Mouse (Mus musculus) thymus, adult 2 months (tissue): Measurements from ENCODE around the gene C1qtnf6. TPM values are rescaled to one million over a fixed set of nuclear protein-coding genes. Genes with fewer than 3 reads are reported as not detected.

Source experiments
- DNase-seq: peaks from one replicate; pipeline ENCODE4 v3.0.0; 2021
- H3K27ac ChIP-seq: fragments of 200-500 bp; 2 replicates; pipeline ENCODE4 v1.5.1; 2012; ENCODE audit warnings: low read length, control low read depth; ENCODE audit not compliant: control insufficient read depth, insufficient read depth
- H3K27me3 ChIP-seq: fragments of 200-500 bp; 2 replicates; pipeline ENCODE4 v1.6.1; 2012; ENCODE audit warnings: mild to moderate bottlenecking, low read length, moderate library complexity, mixed read lengths; ENCODE audit not compliant: control insufficient read depth, insufficient read depth
- H3K36me3 ChIP-seq: fragments of 200-500 bp; 2 replicates; pipeline ENCODE4 v1.6.1; 2012; ENCODE audit warnings: mild to moderate bottlenecking, low read length, moderate library complexity; ENCODE audit not compliant: control insufficient read depth, insufficient read depth
- H3K4me1 ChIP-seq: fragments of 200-500 bp; replicated peaks from 2 replicates; pipeline ENCODE4 v1.6.1; 2012; ENCODE audit warnings: low read length; ENCODE audit not compliant: control insufficient read depth, insufficient read depth
- H3K4me3 ChIP-seq: fragments of 200-500 bp; 2 replicates; pipeline ENCODE4 v1.5.1; 2012; ENCODE audit warnings: mild to moderate bottlenecking, low read length, control low read depth, moderate library complexity; ENCODE audit not compliant: control insufficient read depth, insufficient read depth
- CTCF ChIP-seq: fragments of 200-500 bp; IDR thresholded peaks from 2 replicates; pipeline ENCODE4 v1.5.1; 2012; ENCODE audit warnings: mild to moderate bottlenecking, control low read depth, low read length, moderate library complexity, borderline replicate concordance; ENCODE audit not compliant: control insufficient read depth, poor library complexity, insufficient read depth; ENCODE audit errors: extremely low read depth
- POLR2A ChIP-seq: fragments of 200-500 bp; IDR thresholded peaks from 2 replicates; pipeline ENCODE4 v1.6.1; 2012; ENCODE audit warnings: mild to moderate bottlenecking, low read length, control low read depth, moderate library complexity; ENCODE audit not compliant: control insufficient read depth, poor library complexity, insufficient read depth; ENCODE audit errors: extremely low read depth
- WGBS: fragments of 180-500 bp; shearing (Covaris S2); methylation state at CpG from one replicate; pipeline ENCODE4 v1.1.7; 2018; 5-methylcytosine and 5-hydroxymethylcytosine counted together
- polyA plus RNA-seq: library from polyadenylated mRNA; depleted of rRNA; stranded (reverse); fragments of >200 nt; gene quantifications from 2 replicates; pipeline ENCODE4 v1.2.3, GENCODE M21; 2012

The C1qtnf6 gene
- polyA plus RNA-seq, 1 experiment: 12.5 TPM

DNA sequence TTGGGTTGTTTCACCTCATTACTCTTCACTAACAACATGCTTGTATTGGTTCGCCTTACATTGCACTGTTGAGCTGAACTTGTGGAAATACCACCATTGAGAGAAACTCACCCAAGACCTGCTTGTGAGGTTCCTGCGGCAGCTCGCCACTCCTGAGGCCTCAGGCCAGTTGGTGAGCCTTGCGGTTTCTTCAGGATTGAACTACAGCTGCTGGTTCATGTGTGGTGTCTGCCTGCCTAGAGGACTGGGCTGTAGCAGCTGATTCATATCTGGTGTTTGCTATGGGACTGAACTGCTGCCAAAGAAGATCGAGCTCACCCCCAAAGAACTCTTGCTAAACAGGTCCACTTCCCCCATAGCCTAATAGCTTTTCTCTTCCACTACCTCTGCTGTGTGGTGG lies 26.4 kb downstream of the C1qtnf6 start:
- no peak for DNase-seq
- WGBS: 96% methylated on average over 5 of the region's 5 CpGs
- H3K36me3 ChIP-seq: no peaks in the 10 kb centered on the region
- no peak overlapping the region for H3K4me3 ChIP-seq
- no peaks in the 10 kb centered on the region for H3K27me3 ChIP-seq
- TF ChIP-seq POLR2A: no peak
- no peak for TF ChIP-seq CTCF
- H3K4me1 ChIP-seq: peaks cover 6% of the 10 kb centered on the region
- H3K27ac ChIP-seq: no peak overlapping the region

DNA sequence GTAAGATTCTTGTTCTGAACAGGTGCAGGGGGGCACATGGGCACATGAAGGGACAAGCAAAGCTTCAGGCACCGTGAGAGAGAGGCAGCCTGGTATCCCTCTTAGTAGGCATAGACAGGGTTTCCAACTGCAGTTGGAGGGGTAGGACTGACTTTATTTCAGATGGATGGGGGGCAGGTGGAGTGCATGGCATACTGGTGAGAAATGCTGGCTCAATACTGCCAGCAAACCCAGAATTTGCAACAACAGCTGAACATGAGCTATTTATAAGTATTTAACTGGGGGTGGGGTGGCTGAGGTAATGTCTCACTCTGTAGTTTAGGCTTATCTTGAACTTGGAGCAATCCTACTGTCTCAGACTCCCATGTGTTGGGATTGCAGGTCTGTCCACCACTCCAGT lies 27.2 kb downstream of the C1qtnf6 start:
- DNase-seq: no peak
- no peaks in the 10 kb centered on the region for H3K27me3 ChIP-seq
- no peak for TF ChIP-seq POLR2A
- no peak for TF ChIP-seq CTCF
- WGBS: 82% methylated on average over 1 of the region's 1 CpGs
- no peak overlapping the region for H3K27ac ChIP-seq
- no peaks in the 10 kb centered on the region for H3K36me3 ChIP-seq
- H3K4me3 ChIP-seq: no peak overlapping the region
- 0 out of 2 replicates have a peak, but pooled peaks cover 3% of the 10 kb centered on the region for H3K4me1 ChIP-seq

DNA sequence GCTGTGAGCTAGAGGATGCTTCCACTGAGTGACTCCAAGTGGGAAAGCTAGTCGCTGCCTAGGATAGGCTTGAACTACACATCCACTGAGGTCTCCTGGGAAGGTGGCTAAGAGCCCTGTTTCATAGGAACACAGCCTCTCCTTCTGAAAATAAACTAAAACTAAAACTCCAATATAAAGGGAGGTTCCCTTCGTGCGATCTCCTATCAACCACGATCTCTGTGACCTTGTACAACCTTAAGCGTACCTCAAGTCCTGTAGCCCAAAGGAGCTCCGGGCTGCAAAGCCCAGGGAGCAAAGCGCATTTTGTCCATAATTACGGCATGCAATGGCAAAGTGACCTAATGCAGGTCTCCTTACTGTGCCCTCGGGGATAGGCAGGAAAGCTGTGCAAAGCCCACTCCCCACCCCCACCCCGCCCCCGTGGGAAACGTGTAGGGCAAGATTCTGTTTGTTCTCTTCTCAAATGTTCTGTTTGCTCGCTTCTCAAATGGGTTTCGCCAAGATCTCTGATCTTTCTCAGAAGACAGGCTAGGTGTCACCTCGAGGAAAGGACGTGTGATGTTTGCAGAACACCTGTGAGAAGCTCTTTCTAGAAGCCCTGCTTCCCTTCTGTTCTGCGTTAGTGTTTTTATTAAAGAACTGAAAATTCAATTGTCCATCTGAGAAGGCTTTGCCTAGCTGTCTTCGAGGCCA lies 28.6 kb downstream of the C1qtnf6 start:
- Histone ChIP-seq H3K4me3 (no peak overlapping the region), H3K36me3 (no peaks in the 10 kb centered on the region), H3K4me1 (0 out of 2 replicates have a peak, but pooled peaks cover 3% of the 10 kb centered on the region), H3K27ac (no peak overlapping the region), H3K27me3 (no peaks in the 10 kb centered on the region)
- WGBS: 65% methylated on average over 18 of the region's 18 CpGs
- DNase-seq: no peak
- TF ChIP-seq POLR2A (no peak), CTCF (no peak)

DNA sequence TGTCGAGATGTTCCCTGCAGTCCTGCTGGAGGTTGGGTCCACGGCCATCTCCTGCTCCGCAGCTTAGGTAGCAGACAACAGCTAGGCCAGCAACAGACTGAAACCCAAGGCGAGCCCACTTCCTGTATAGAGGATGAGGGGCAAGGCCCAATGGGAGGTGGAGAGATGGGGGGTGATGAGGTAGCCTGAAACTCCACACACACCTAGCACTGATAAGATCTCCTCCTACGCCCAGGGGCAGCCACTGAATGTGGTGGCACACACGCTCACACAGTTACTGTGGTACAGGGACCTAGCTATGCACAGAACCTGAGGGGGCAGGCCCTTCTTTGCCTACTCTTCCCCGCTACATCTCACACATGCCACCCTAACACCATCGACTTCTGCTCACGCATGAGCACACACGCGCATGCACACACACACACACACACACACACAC lies 36.2 kb downstream of the C1qtnf6 start, which contains the start of gene Il2rb:
Gene Il2rb, minus strand, starts transcription at position 304 of the 439 bp plus-strand sequence.
- H3K27me3 ChIP-seq: no peaks in the 10 kb centered on the region
- 51% methylated on average over 11 of the region's 11 CpGs for WGBS
- peak within 1 kb of the TSS; percentile 32 for H3K4me3 ChIP-seq
- H3K36me3 ChIP-seq: no peaks in the 10 kb centered on the region
- DNase-seq: peak; percentile 40
- peaks cover 24% of the 10 kb centered on the region for H3K4me1 ChIP-seq
- H3K27ac ChIP-seq: peak within 1 kb of the TSS; percentile 7; the same call in 1 of the 2 replicates
- no peak for TF ChIP-seq CTCF

DNA sequence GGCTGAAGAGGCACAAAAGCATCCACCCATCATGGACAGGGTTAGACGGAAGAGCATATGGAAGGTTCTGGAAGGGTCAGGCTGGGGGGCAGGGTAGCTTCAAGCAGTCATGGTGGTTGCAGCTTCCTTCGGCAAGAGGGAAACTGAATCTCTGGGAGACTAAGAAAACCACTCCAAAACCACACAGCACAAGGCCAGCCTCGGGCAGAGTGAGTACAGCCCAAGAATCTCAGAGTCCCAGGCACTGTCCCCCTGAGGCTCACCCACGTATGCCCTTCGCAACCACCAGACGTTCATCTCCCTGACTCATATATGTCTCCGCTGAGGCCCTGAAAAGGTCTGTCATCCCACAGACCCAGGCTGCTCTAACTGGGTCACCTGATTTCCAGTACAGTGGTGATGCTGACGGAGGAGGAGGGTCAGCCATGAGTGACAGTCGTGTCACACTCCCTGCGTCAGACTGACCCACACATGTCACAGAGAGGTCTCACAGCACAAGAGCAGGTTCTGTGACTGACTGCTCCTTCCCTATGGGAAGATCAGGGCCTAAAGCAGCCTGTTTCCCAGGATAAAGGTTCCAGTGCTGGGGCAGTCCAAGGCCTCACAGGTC lies 37.7 kb downstream of the C1qtnf6 start:
- 64% methylated on average over 10 of the region's 10 CpGs for WGBS
- TF ChIP-seq POLR2A (no peak), CTCF (no peak)
- Histone ChIP-seq H3K27me3 (no peaks in the 10 kb centered on the region), H3K4me1 (peaks cover 24% of the 10 kb centered on the region), H3K4me3 (peak overlapping the region; percentile 32), H3K36me3 (no peaks in the 10 kb centered on the region), H3K27ac (no peak overlapping the region)
- DNase-seq: no peak

DNA sequence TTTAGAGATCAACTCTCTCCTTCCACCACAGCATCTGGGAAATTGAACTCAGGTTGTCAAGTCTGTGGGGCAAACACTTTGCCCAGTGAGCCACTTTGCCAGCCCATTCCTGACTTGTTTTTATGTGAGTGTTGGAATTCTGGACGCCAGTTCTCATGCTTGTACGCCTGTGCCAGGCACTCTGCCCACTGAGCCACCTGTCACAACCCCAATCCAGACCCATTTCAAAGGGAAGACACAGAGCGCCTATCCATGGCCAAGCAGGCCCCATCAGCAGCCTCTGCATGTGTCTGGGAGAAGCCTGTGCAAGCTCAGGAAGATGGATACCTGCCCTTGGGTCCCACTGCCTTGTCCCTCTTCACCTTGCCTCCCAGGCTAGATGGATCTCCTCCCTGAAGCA lies 39.9 kb downstream of the C1qtnf6 start:
- no peak for DNase-seq
- Histone ChIP-seq H3K27me3 (no peaks in the 10 kb centered on the region), H3K36me3 (no peaks in the 10 kb centered on the region), H3K4me1 (peaks cover 21% of the 10 kb centered on the region), H3K4me3 (no peak overlapping the region), H3K27ac (no peak overlapping the region)
- WGBS: 94% methylated on average over 3 of the region's 3 CpGs
- TF ChIP-seq POLR2A: no peak
- TF ChIP-seq CTCF: no peak
